Mouse (Mus musculus) right cerebral cortex, postnatal 14 days (tissue): Measurements from ENCODE around the gene Ubxn4.
"Not testable (repeated sequence)": the region's sequence is repeated elsewhere in the genome, so short reads cannot be mapped to it uniquely, and the experiment has no call there.

Experiments
- DNase-seq: peaks from one replicate; pipeline ENCODE4 v3.0.0; 2022

Gene Ubxn4

DNA sequence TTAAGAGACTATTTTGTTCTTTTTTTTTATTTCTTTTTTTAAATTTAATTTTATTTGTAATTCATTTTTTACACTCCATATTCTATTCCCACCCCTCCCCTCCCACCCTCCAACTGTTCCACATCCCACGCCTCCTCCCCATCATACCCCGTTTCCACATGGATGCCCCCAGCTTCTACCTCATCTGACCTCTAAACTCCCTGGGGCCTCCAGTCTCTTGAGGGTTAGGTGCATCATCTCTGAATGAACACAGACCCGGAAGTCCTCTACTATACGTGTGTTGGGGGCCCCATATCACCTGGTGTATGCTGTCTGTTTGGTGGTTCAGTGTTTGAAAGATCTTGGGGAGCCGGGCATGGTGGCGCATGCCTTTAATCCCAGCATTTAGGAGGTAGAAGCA, 75.5 kb downstream of the Ubxn4 start:
- DNase-seq = not testable (repeated sequence)

DNA sequence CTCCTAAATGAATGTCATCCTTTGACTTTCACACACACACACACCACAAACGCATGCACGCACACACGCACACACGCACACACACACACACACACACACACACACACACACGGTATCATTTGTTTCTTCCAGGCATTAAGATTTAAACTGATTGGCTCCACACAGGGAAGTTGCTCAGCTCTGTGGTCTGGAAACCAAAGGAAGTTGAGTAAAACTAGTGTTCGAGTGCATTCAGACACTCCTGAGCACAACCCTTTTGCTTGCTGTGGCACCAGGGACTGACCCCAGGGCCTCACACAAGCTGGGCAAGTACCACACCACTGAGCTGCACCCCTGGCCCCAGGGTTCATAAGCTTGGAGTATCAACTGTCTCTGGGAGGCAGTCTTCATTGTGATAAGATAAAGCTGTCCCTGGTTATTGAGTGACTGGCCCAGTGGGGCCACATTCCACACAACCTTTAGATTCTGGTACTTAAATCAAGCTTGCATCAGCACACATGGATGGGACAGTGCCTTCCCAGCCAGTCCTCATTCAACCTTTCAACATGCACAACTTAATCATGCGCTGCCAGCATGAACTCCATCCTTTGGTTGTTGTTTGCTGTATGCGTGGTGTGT, 79.4 kb downstream of the Ubxn4 start:
- no peak for DNase-seq

DNA sequence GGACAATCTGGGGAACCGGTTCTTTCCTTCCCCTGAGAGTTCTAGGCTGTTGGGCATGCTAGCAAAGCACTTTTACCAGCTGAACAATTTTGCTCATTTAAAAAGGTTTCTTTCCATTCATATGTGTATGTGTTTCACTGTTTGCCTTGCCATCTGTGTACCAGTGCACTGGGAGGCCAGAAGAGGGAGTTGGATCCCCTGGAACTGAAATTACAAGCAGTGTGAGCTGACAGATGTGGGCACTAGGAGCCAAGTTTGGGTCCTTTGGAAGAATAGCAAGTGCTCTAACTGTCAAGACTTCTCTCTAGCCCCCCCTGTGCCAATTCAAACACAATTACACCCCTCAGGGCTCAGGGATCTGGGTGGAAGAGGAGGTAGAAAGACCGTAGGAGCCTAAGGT, 81.0 kb downstream of the Ubxn4 start:
- no peak for DNase-seq

DNA sequence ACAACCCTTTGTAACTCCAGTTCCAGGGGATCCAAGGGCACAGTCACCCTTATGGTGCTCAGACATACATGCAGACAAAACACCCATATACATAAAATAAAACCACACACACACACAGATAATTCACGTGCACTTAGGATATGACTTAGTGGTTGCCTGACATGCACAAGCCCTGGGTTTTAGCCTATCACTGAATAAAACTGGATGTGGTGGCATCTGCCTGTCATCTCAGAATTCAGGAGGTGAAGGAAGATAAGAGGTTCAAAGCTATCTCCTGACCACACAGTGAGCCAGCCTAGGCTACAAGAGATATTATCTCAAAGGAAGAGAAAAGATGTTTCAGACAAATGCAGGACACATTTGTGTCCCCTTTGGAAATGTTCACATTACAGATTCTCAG, 83.4 kb downstream of the Ubxn4 start:
- DNase-seq = no peak

DNA sequence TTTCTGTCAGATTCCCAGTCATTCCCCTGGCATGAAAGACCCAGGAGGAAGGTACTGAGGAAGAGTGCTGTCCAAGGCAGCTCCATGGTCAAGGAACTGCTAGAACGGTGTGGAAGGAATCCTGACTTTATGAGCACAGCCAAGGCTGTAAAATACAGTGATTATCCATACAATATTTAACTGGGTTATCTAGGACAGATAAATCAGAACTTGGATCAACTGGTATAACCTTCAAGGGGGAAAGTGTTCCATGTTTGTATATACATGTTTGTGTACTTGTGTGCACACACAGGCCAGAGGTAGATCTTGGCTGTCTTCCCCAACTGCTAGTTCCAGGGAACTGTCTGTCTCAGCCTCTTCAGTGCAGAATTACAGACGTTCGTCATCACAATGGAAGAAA, 84.5 kb downstream of the Ubxn4 start, which contains the start of gene Lct:
Lct (minus strand) TSS at position 101 of the 400 bp plus-strand sequence.
- DNase-seq = no peak
